Mouse (Mus musculus) neutrophil, adult 5-6 weeks (primary cell): ENCODE results near the gene Pcbd1. TPM values are rescaled to one million over a fixed set of nuclear protein-coding genes. Genes with fewer than 3 reads are reported as not detected.

Source experiments
- ATAC-seq: fragments of 151-379, 151-347 bp; 2 replicates; pipeline ENCODE4 v1.8.0; 2017; ENCODE audit warnings: mild to moderate bottlenecking, moderate TSS enrichment; ENCODE audit not compliant: insufficient number of reproducible peaks, poor library complexity, low FRiP score, severe bottlenecking; ENCODE audit errors: extremely low read depth
- total RNA-seq: library from RNA; stranded (forward); fragments of 200-1000 nt; gene quantifications from 2 replicates; pipeline ENCODE4 v1.2.3, GENCODE M21; 2017

The Pcbd1 gene
- total RNA-seq, 1 experiment from 2014 or later = not detected

DNA sequence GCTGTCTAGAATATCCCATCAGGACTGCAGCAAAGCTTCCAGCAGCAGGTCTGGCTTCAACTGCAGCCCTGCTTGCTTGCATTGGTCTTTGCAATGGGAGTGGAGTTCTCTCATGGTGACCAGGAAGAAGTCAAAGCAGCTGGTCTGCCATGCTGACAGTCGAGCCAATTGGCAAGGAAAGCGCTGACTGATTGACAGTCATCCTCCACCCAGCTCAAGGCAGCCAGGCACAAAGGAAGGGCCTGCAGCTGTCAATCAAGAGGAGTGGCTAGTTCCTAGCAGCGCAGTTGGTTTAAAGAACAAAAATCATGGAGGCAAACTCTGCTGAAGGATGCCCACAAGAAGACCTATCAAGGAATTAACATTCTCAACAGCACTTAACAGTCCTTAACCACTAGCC is 2.6 kb upstream of the Pcbd1 start:
- ATAC-seq = no peak

DNA sequence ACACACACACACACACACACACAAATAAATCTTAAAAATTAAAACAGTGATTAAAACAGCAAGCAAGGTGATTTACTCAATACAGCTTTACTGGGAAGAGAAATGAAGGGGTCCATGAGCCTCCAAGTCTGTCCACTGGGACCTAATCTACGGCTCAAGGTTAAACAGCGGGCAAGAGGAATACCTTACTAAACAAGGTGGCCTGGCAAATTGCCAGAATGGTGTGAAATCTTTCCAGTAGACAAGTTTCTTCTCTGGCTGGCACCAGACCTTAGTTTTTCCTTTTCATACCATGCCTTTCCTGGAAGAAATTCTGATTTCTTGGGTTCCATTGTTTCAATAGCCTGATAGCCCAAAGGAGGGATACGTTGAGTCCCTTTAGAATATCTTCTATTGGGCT is 663 bp upstream of the Pcbd1 start:
- no peak for ATAC-seq

DNA sequence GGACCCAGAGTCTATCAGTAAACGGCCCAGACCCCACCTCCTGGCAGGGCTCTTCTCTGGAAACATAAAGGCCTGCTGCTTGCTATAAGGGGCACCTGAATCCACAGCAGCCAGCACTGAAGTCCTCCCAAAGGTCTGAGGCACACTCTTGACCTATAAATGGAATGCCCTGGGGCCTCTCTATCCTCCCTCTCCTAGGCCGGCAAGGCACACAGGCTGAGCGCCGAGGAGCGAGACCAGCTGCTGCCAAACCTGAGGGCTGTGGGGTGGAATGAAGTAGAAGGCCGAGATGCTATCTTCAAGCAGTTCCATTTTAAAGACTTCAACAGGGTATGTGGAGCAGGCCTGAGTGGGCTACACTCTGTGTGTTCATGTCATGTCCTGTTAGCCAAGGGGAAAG is 2.7 kb downstream of the Pcbd1 start:
- ATAC-seq = no peak

DNA sequence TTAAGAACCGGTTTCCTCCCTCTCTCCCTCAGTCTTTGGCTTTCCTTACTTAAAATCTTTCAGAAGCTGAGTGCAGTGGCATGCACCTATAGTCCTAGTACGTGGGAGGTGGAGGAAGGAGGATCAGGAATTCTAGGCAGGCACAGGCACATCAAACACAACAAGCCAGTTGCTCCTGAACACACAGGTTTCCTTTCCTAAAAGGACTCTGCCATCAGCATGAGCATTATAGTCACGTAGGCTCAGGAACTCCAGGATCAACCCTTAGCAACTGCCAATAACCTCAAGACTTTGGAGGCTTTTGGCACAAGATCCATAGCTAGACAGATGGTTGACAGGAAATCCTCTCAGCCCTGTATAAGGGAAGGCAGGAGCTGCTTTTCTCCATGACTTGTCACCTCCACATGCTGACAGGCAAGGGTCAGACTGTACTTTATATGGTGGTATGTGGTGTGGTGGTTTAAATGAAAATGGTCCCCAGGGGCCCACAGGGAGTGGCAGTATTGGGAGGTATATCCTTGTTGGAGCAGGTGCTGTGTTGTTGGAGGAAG is 14.5 kb downstream of the Pcbd1 start:
- ATAC-seq = no peak

DNA sequence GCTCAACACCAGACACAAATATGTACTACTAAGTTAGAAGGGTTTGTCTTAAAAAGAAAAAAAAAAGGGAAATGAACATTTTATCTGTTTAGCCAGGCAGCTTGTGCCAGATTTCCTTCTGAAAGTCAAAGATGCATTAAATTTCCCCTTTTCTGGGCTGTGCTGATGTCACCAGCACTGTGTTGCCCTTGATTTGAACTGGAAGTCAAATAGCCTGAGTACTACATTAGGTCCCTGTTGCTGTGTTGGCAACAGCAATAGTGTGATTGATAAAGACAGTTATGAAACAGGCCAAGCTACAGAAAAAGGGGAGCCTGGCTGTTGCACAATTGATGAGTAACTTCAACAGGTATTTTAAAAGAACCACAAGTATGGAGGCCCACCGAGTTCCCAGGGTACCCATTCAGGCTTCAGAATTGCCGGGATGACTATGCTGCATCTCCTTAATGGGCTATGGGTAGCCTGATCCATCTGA is 25.2 kb downstream of the Pcbd1 start:
- ATAC-seq = no peak

DNA sequence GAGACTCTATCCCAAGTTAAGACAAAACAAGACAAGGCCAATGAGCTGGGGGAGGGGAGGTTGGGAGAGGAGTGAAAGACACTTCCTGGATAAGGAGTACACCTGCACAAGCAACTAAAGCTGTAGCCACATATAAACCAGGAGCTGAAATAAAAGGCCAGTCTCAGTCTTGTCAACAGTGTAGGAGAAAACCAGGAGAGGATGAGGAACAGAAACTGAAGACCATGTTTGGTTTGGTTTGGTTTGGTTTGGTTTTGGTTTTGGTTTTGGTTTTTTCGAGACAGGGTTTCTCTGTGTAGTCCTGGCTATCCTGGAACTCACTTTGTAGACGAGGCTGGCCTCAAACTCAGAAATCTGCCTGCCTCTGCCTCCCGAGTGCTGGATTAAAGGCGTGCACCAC is 32.6 kb downstream of the Pcbd1 start:
- ATAC-seq = peak; percentile 67; the same call in 1 of the 2 replicates

DNA sequence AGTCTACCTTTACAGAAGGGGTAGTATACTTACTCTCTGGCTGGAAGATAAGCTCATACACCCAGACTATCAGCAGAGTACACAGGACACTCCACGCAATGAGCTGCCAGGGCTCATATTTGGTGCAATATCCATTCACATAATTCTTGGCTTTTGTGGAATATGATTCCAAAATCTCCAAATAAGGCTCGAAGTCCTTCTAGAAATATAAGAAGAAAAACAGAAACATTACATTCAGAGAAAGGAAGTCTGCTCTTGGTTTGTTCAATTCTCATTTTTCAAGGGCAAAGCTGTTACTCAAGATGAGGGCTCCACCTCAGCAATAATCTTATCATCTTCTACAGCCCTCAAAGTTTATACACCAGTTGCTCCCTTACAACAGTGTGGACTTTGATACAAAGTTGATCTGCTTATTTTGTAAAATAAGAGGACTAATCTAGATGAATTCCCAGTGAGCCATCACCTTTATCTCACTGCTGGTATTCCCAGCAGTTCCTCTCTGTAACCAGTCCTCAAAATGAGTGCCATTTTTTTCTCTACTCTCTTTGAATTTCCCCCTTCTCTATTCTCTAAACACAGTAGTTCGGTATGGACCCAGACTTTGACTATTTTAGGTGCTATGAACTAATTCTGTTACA is 34.3 kb downstream of the Pcbd1 start:
- ATAC-seq = no peak

DNA sequence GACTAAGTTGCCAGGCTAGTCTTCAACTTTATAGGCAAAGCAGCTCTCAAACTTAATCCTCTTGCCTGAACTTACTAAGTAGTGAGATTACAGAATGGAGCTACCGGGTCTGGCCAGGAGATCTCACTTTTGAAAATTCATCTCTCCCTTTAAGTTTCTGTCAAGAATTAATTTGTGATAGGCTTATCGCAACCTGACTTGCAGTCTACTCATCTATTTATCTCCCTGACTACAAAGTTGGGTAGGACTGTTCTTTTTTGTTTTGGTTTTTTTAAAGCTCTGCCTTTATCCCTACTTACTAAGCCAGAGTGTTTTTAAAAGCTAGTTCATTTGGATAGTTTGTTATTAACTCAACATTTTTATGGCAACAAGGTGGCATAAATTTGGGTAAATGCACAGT is 35.3 kb downstream of the Pcbd1 start:
- ATAC-seq = no peak

DNA sequence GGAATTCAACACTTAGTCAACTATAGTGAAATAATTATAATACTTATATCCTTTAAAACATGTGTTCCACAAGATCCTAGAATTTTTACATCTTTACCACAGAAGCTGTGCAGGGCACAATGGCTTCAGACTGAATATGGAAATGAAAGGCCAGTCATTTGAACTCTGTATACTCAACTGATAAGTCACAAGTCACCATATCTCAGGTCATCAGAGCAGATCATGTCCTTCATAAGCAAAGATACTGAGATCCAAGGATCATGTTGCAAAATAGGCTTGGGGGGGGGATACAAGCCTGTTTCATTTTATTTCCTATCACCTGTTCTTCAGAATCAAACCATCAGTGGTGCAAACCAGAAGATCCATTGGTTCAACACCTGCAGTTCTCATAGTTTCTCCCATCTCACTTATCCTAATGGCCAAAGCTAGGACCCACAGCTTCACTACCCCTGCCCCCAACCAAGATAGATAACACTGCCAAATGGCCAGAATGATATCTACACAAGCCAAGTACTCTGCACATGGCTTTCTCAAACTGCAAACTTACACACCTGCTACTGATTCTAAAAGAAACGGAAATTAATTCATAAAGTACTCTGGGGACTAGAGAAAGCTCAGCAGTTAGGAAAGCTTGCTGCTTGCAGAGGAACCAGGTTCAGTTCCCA is 39.7 kb downstream of the Pcbd1 start:
- ATAC-seq = no peak

DNA sequence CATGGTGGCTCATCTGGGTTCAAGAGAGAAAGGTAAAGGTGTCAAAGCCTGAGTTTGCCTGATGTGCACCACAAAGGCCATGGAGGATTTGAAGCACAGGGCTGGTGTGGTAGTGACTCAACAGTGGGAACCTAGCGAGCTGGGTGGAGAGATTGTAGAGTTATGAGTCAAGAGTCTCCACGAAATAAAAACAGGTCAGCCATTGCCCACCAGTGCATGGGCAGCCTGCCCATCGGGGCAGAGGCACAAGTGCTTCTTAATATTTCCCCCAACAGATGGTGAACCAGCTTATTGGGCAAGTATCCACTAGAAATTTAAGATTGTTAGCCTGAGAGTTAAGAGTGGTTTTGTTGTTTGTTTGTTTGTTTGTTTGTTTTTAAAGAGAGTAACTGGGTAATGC is 41.8 kb downstream of the Pcbd1 start:
- ATAC-seq = no peak

DNA sequence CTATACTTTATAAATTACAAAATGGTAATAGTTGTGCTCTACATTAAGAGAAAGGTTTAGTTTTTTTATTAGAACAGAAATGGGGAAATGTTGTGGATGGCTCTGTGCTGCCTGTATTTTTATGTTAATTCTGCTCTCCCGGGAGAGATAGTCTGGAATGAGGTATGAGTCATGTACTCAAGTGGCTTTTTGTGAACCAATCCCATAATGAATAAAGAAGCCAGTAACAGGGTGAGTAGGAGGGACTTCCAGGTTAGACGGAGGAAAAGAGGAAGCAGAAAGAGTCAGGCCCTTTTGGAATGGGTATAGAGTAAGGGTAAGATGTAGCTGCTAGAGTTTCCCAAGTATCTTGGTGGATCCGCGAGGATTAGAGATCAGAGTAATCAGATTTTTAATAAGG is 44.9 kb downstream of the Pcbd1 start:
- ATAC-seq = no peak

DNA sequence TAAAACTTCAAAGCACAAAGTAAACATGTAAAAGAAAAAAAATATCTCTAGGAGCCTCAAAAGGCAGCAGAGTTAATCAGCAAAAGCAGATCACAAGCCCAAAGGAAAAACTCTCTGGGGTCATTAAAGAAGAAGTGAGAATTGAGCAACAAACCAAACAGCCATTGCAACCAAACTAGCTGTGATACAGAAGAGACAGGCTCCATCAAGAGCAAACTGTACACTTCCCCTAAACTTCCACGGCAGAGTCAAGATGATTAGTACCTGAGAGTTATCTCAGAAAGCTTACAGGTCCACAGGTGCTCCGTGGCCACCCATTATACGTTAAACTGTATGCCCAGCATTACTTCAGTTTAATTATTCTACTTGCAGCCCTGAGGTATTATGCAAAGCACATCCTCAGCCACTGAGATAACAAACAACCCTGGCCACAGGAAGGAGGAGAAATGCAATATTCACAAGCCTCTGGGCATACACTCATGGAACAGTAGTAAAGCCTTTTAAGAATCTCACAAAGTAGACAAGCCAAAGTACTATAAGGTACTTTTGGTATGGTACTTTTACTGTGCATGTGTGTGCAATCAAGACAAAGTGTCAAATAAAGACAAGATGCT is 46.2 kb downstream of the Pcbd1 start:
- peak; percentile 23; the same call in 1 of the 2 replicates for ATAC-seq

DNA sequence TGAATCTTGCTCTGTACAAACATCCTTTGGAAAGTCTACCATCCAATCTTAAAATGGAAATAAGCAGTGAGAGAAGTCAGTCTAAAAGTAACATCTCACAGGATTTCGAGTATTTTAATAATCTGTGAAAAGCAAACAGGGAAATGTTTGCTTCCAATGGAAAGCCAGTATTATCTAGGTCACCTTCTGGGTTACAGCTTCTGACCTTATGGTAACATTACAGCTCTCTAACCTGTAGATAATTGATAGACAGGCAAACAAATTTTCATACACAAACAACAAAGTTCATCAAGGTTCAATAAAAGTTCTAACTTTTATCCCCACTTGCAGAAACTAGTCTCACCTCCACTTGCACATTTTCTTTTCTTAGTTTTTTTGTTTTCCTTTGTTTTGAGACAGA is 48.4 kb downstream of the Pcbd1 start:
- no peak for ATAC-seq

DNA sequence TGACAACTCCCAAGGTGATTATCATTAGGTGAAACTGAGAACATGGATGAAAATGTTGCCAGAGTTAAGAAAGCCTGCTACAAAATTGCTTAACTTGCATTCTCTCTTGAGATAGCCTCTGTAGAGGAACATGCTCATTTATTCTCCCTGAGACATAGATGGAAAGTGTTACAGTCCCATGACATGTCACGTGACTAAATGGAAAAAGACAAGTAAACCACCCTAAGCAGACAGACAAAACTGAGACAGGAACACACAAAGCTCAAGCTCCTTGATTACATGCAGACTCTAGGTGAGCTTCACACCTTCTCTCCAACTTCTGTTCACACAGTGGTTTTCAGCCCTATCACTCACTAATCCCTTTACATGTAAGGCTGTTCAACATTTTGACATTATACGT is 54.2 kb downstream of the Pcbd1 start:
- ATAC-seq = no peak

Other genes with a start within 250 kb of the Pcbd1 start
- 84.0 and 91.7 TPM in 2 replicates for gene Sgpl1, start 58.4 kb downstream of the Pcbd1 start, total RNA-seq
- not detected in 2 replicates for gene Tbata, start 82.6 kb downstream of the Pcbd1 start, total RNA-seq
- 0.61 and 0.93 TPM in 2 replicates for gene Adamts14, start 184.1 kb downstream of the Pcbd1 start, total RNA-seq
- 5.1 and 5.5 TPM in 2 replicates for gene Prf1, start 208.5 kb downstream of the Pcbd1 start, total RNA-seq